Comparison of ENCODE assay signal across 9 mouse cellular contexts in the genomic region with DNA sequence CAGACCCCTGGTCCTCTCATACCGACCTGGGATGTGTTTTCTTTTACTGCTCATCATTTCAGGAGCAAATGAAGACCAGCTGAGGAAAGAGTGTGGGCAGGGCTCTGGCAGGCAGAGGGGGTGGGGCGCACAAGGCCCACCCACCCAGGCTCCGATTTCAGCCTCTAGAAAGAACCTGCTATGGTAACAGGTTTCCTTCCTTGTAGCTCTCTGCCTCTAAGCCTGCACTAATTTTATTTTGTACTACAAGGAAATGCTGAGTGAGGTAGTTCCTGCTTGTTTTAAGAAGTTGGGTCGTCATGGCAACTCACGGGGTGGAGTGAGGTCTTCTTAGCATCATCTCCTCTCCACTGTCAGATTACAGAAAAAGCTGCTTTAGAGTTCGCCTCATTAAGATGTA.
DNase-seq lines count a peak whose midpoint lies in the region; ATAC-seq lines count a peak whose summit lies in the region.
"Had no signal": no experiment of that assay in that cellular context is flagged by ENCODE, and none has a peak within 500 bp of the region (broad histone marks: within the 10 kb centered on the region; RNA-seq: fewer than 3 reads in every experiment).

No protein-coding gene starts in this region.

- DNase-seq in kidney, postnatal 10 days = peak; percentile 21
- DNase-seq in kidney, adult 9 months = no peak
- peak; percentile 30 for DNase-seq in MN1 (ENCODE audit: low spot score)
- DNase-seq in right cerebral cortex, adult 18-20 months = peak; percentile 73
- no peak for DNase-seq in adrenal gland, adult 18-20 months (ENCODE audit: low spot score in 2 of 2)
- DNase-seq in adrenal gland, adult (ENCODE audit: inconsistent age in 2 of 2, low spot score in 1 of 2) = no peak
- DNase-seq in heart, postnatal 25 days (ENCODE audit: low spot score) = no peak
- DNase-seq: cerebellum, adult 9-11 months had no signal

- intact Hi-C loops in heart, postnatal 25 days (cut with DNase I) = no loop called here

- ATAC-seq in frontal cortex, adult (ENCODE audit: low TSS enrichment) = peak; percentile 87

Comparison
In these comparisons a context has a peak if more than half of its experiments do, and no peak if none do; other contexts are left out.
1. DNase-seq: peak in kidney, postnatal 10 days (single experiment), MN1 (single experiment) and right cerebral cortex, adult 18-20 months (single experiment); none in kidney, adult 9 months (single experiment), adrenal gland, adult 18-20 months (0 of 2), adrenal gland, adult (0 of 2) and heart, postnatal 25 days (single experiment).